Mouse (Mus musculus) heart, postnatal 25 days (tissue): ENCODE data around the gene Mpv17l2. TPM values are rescaled to one million over a fixed set of nuclear protein-coding genes. Genes with fewer than 3 reads are reported as not detected.

ENCODE experiments used
- DNase-seq: peaks from one replicate; pipeline ENCODE4 v3.0.0; 2022; ENCODE audit warnings: low spot score
- intact Hi-C: fragments of 180-260 bp; cut with DNase I; formaldehyde crosslinking; loops from one replicate; pipeline ENCODE4 v1.15.1; 2025
- total RNA-seq, 2 experiments: library from RNA; stranded (reverse); gene quantifications; 2 replicates each; pipeline ENCODE4 v1.2.3; 2021

Gene Mpv17l2
- total RNA-seq, 2 experiments from 2014 or later = 26.7 to 28.0 TPM

GRCm38 (mm10) chr8:70741661-70742060 is 19.1 kb downstream of the Mpv17l2 start:
- intact Hi-C loops = no loop called here
- no peak for DNase-seq

GRCm38 (mm10) chr8:70738211-70738610 is 22.5 kb downstream of the Mpv17l2 start:
- DNase-seq = no peak
- intact Hi-C loops = no loop called here

DNA sequence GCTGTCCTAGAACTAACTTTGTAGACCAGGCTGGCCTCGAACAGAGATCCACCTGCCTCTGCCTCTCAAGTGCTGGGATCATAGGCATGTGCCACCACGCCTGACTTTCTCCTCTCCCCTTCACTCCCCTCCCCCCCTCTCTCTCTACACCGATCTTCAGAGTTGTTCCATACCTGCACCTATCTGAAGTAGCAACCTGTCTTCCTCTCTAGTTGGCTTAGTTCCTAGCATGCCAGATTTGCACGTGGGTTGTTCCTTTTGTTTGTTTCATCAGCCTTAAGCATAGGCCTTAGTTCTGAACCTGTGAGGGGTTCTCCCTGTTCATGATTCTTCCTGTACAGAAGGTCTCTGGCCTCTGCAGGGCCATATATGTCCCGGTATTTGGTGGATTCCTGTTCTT is 23.0 kb downstream of the Mpv17l2 start:
- DNase-seq = no peak
- intact Hi-C loops = no loop called here

DNA sequence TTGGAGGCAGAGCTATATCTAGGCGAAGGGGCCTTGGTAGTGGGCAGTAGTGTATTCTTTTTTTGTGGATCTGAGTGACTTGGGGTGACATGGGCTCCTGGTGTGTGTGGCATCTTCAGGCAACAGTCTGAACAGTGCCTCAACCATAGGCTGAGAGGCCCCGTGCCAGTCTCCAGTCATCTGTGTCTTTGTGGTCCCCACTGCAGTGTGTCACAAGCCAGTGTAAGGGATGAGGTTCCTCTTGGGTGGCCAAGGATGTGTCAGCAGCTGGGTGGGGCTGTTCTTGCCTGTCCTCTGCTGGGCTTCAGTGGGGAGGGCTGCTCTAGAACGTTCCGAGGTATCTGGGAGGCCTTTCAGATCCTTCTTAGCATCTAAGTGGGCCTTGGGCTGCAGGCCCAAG is 29.8 kb downstream of the Mpv17l2 start:
- intact Hi-C loops = no loop called here
- DNase-seq = no peak

DNA sequence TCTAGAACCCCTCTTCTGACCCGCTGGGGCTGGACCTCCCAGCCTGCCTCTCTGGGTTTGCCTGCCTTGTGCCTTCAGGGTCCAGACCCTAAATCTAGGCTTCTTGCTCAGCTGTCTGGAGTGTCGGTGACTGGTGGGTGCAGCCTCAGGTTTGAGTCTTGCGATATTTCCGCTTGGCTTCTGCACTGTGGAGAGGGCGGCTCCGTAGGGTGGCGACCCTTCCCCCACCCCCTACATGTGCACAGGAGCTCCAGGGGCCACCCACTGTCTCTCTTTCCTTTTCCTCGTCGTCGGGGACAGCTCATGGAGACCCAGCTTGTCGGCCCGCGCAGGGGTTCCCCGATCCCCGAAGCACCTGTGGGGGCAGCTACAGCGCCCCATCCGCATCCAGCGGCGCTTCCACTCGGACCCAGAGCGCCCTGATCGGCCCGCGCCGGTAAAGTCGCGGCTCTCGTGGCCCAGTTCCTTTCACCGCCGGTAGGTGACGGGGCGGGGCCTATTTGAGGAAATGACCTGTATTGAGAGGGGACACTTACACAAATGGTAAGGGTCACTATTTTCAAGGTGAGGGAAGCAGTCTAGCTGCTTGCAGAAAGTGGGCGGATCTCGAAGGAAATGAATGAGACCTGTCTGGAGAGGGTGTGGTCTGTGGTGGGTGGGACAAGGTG is 30.8 kb downstream of the Mpv17l2 start:
- no peak for DNase-seq
- intact Hi-C loops = no loop called here

- DNase-seq = no peak
- intact Hi-C loops = no loop called here
Observed at GRCm38 (mm10) chr8:70726721-70727120, 34.0 kb downstream of the Mpv17l2 start.

GRCm38 (mm10) chr8:70725792-70726447 is 34.8 kb downstream of the Mpv17l2 start:
- intact Hi-C loops = no loop called here
- DNase-seq = no peak

GRCm38 (mm10) chr8:70724216-70724615 is 36.5 kb downstream of the Mpv17l2 start:
- DNase-seq = no peak
- intact Hi-C loops = loop anchor here (5.0 kb wide), 1 partner anchor 98 kb away; no protein-coding TSS in a partner anchor

DNA sequence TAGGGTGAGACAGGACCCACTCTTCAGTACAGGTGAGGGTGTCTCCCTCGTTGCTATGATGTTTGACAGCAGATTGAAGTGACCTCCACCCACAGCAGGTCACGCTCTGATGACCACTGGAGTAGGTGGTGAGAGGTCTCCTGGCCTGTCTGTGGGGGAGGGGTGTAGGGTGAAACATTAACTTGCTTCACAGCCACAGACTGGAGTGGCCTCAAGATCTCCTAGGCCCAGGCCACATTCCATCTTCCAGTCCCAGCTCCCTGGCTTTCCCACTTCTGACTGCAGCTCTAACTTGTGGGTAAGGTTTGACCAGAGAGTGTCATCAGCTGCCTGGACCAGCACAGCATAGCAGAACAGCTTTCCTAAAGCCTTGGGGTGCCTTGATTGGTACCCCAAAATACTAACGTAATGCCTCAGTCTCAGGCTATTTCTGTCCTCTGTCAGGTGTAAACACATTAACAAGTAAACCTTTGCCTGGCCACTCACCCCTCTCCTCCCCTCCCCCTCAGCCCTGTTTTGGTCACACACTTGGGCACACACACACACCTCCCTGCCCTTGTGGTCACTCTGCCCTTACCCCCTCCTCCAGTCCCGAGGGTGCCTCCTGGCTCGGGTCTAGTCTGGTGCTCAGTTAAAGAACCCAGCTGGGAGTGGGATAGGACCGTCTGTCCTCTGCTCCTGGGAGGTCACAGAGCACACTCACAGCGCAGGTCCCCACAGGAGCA is 37.1 kb downstream of the Mpv17l2 start, which contains the start of gene Pde4c:
Pde4c (plus strand) TSS at position 235 of the 725 bp plus-strand sequence.
- DNase-seq = no peak

GRCm38 (mm10) chr8:70721601-70722000 is 39.1 kb downstream of the Mpv17l2 start:
- intact Hi-C loops = loop anchor here (1.0 to 5.0 kb wide), 2 partner anchors 31 to 101 kb away; no protein-coding TSS in a partner anchor
- DNase-seq = no peak

More for the DNA sequence above, 37.1 kb downstream of the Mpv17l2 start, which contains the start of gene Pde4c:
- intact Hi-C loops = loop anchor here (5.0 kb wide), 1 partner anchor 99 kb away; no protein-coding TSS in a partner anchor

- no peak for DNase-seq
- intact Hi-C loops = loop anchor here (1.0 to 5.0 kb wide), 4 partner anchors 32 to 123 kb away; no protein-coding TSS in a partner anchor
Observed at GRCm38 (mm10) chr8:70720739-70721138, 40.0 kb downstream of the Mpv17l2 start.

DNA sequence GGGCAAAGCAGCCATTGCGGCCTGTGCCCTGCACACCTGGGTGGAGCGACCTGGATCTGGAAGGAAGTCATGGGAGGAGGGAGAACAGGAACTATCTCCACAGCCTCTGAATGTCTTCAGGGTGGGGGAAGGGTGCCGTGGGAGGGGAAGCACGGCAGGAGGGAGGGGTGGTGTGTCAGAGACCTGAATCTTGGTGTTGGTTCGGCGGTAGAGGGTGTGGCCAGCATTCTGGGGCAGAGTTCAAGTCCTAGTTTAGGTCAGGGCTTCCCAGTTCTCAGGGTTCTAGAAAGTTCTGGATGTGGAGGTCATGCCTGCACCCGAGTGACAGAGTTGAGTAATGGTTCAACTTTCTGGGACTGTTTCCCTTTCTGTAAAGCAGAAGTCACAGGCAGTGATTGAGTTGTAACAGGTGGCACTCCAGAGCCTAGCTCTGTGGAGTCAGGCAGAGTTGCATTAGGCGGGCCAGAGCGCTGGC is 40.9 kb downstream of the Mpv17l2 start:
- intact Hi-C loops = loop anchor here (1.0 to 5.0 kb wide), 3 partner anchors 49 to 123 kb away; no protein-coding TSS in a partner anchor
- no peak for DNase-seq

GRCm38 (mm10) chr8:70718297-70718696 is 42.4 kb downstream of the Mpv17l2 start, which contains the start of gene Gm3336:
Gene Gm3336, plus strand, starts transcription at chr8:70718543.
- no peak for DNase-seq
- intact Hi-C loops = no loop called here

- intact Hi-C loops = no loop called here
- no peak for DNase-seq
Observed at GRCm38 (mm10) chr8:70716521-70717400, 44.0 kb downstream of the Mpv17l2 start.

GRCm38 (mm10) chr8:70715086-70715485 is 45.7 kb downstream of the Mpv17l2 start:
- intact Hi-C loops = no loop called here
- no peak for DNase-seq

DNA sequence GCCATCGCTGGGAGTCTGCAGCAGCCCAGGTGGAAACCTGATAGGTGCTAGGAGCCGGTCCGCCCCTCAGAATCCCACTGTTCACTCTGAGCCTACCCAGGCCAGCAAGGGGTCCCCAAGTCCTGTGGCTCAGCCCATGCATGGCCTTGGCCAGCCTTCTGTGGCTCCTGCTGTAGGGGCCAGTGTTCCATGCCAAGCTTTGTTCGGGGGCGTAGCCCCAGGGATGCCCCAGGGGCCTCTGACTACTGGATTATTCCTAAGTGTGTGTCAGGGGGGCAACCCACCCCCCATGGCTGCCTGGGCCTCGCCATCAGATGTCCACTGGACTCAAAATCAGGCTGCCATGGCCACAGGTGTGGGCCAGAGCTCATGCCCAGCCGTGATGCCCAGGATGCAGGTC is 46.8 kb downstream of the Mpv17l2 start:
- no peak for DNase-seq
- intact Hi-C loops = no loop called here

- intact Hi-C loops = no loop called here
- no peak for DNase-seq
Observed at GRCm38 (mm10) chr8:70711041-70711440, 49.7 kb downstream of the Mpv17l2 start.

DNA sequence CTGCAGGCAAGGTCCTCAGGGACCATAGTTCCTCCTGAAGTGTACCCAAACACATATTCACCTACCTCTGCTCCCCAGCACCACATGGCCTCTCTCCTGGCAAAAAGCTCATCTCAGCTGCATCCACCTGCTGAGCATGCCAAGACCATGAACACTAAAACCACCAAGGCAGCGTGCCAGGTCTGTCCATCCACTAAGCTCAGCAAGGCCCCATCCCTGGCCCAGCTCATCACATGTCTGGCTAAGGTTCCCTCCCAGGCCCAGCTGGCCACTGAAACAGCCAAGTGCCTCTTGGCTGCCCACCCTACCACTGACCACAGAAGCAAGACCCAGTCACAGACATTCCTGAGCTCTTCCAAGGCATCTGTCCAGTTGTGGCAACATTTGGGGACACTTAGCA is 50.5 kb downstream of the Mpv17l2 start:
- intact Hi-C loops = no loop called here
- DNase-seq = no peak

DNA sequence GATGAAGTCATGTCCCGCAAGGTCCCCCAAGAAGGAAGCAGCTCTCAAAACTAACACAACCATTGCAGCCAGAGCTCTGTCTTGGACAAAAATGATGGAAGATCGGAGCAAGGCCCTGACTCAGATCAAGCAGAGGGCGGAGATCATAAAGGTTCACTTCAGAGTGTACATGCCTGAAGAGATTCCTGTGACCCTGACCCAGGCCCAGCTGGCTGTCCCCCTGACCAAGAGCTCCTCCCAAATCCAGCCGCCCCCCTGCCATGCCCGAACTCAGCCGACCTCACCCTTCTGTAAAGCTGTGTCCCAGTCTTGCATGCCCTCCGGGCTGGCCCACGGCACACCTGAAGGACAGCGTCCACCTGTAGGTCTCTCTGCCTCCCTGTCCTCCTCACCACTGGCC is 51.0 kb downstream of the Mpv17l2 start:
- DNase-seq = no peak

More for the DNA sequence above, 51.0 kb downstream of the Mpv17l2 start:
- intact Hi-C loops = no loop called here
